Mouse (Mus musculus): ENCODE measurements at regions not wholly inside any gene's neighbourhood (a gene's known extent, or its start where the extent isn't known, plus 50 kb on each side); places are given as distances from the start of the nearest gene placed in this dataset.

DNA sequence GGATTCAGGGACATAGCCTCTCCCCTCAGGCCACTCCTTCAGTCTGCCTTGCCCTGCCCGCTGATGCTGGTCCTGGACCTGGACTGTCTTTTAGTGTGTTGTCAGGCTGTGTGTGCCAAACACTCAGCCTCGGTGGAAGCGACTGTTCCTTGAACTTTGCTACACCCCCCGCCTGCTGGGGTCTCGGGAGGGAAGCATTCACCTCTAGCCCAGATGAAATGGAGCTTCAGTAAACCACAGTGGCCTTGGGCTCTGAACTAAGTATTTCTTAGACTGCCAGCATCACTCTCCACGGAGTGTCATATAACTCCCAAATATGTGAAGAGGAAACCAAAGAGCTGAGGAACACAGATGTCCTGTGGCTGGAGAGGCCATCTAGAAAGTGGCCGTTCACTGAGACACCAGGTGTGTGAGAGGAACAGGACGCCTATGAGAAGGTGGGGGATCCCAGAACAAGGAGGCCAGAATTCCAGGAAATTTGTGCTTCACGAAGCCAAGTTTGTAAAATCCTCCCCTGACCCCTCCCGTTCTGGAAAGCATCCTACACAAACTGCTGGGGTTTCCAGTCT lies 170.2 kb downstream of the Zfp36l1 start:
- Histone ChIP-seq H3K4me3 (ENCODE audit: low read depth, low read length) (no peak overlapping the region), H3K9ac (ENCODE audit: low read length) (no peak overlapping the region), H3K36me3 (ENCODE audit: control insufficient read depth, insufficient read depth, low read length) (no peaks in the 10 kb centered on the region), H3K4me1 (ENCODE audit: control insufficient read depth, insufficient read depth, low read length) (peaks cover 26% of the 10 kb centered on the region), H3K4me2 (ENCODE audit: low read depth, severe bottlenecking) (no peak overlapping the region), H3K27ac (replicated peaks; ENCODE audit: low read depth, low read length) (peak overlapping the region; percentile 25; the same call in 1 of the 2 replicates), H3K9me3 (ENCODE audit: control insufficient read depth, low read length) (no peaks in the 10 kb centered on the region), H3K27me3 (ENCODE audit: control insufficient read depth, insufficient read depth, low read length) (no peaks in the 10 kb centered on the region)
- ATAC-seq (ENCODE audit: insufficient number of reproducible peaks, low FRiP score, low TSS enrichment, low read depth) (peak; percentile 24; the same call in 1 of the 2 replicates), DNase-seq (ENCODE audit: low spot score) (peak; percentile 52)
- 30% methylated on average over 10 of the region's 10 CpGs for WGBS

DNA sequence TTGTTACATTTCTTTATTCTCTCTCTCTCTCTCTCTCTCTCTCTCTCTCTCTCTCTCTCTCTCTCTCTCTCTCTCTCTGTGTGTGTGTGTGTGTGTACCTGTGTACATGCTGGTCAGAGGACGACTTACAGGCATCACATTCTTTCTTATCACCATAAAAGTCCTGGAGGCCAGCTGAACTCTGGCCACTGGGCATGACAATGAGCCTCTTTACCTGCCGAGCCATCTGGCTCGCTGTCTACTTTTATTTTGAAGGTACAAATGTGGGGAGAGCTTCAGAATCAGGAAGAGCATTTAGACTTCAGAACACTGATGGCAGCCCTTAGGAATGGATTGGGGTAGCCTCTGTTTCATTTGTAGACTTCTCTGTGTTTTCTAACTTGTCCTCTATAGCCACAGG lies 171.0 kb downstream of the Zfp36l1 start:
- H3K36me3 ChIP-seq (ENCODE audit: control insufficient read depth, insufficient read depth, low read length) = no peaks in the 10 kb centered on the region
- H3K27me3 ChIP-seq (ENCODE audit: control insufficient read depth, insufficient read depth, low read length) = no peaks in the 10 kb centered on the region
- no peak overlapping the region for H3K4me2 ChIP-seq (ENCODE audit: low read depth, severe bottlenecking)
- WGBS = 32% methylated on average over 3 of the region's 3 CpGs
- no peaks in the 10 kb centered on the region for H3K9me3 ChIP-seq (ENCODE audit: control insufficient read depth, low read length)
- H3K4me3 ChIP-seq (ENCODE audit: low read depth, low read length) = no peak overlapping the region
- peaks cover 29% of the 10 kb centered on the region for H3K4me1 ChIP-seq (ENCODE audit: control insufficient read depth, insufficient read depth, low read length)
- ATAC-seq (ENCODE audit: insufficient number of reproducible peaks, low FRiP score, low TSS enrichment, low read depth) (no peak), DNase-seq (ENCODE audit: low spot score) (no peak)
- no peak overlapping the region for H3K9ac ChIP-seq (ENCODE audit: low read length)
- H3K27ac ChIP-seq (replicated peaks; ENCODE audit: low read depth, low read length) = no peak overlapping the region; the same call in 1 of the 2 replicates

DNA sequence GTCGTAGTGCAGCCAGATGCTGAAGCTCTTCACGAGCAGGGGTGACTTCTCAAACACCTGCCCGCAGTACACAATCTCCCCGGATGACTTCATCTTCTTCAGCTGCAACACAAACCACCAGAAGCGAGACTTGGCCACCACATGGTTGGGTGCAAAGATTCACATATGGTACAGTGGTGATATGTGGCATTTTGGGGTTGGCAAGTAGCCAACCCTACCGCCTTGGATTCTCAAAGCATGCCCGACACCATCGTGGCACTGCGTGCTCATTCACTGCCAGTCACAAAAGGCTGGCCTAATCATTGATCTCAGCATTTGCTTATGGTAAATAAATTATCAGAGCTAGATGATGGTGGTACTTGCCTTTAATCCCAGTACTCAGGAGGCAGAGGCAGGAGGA lies 173.4 kb downstream of the Zfp36l1 start:
- ATAC-seq (ENCODE audit: insufficient number of reproducible peaks, low FRiP score, low TSS enrichment, low read depth) (no peak), DNase-seq (ENCODE audit: low spot score) (no peak)
- no peaks in the 10 kb centered on the region for H3K9me3 ChIP-seq (ENCODE audit: control insufficient read depth, low read length)
- H3K36me3 ChIP-seq (ENCODE audit: control insufficient read depth, insufficient read depth, low read length) = no peaks in the 10 kb centered on the region
- no peak overlapping the region for H3K9ac ChIP-seq (ENCODE audit: low read length)
- WGBS = 95% methylated on average over 9 of the region's 9 CpGs
- H3K4me3 ChIP-seq (ENCODE audit: low read depth, low read length) = no peak overlapping the region
- no peaks in the 10 kb centered on the region for H3K27me3 ChIP-seq (ENCODE audit: control insufficient read depth, insufficient read depth, low read length)
- no peak overlapping the region for H3K27ac ChIP-seq (replicated peaks; ENCODE audit: low read depth, low read length)
- H3K4me1 ChIP-seq (ENCODE audit: control insufficient read depth, insufficient read depth, low read length) = peaks cover 29% of the 10 kb centered on the region
- H3K4me2 ChIP-seq (ENCODE audit: low read depth, severe bottlenecking) = no peak overlapping the region

DNA sequence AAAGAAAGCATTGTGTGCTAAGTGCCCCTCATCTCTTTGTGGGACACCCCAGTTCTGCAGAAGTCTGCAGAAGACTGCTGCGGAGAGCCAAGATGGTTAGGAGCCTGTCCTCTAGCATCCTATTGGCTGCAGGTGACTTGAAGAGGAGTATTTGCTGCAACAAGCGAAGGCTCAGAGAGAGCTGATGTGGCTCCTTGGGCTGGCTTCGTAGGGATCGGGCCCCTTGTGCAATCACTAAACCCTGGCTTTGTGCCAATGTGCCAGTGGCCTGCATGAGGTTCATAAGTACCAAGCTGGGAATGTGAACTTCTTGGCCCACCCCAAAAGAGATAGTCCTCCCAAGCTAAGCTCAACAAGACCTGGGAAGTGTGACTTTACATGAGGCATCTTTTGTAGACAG lies 174.9 kb downstream of the Zfp36l1 start:
- H3K4me2 ChIP-seq (ENCODE audit: low read depth, severe bottlenecking) = no peak overlapping the region
- H3K4me3 ChIP-seq (ENCODE audit: low read depth, low read length) = no peak overlapping the region
- no peak overlapping the region for H3K27ac ChIP-seq (replicated peaks; ENCODE audit: low read depth, low read length)
- DNase-seq (ENCODE audit: low spot score) = no peak
- no peaks in the 10 kb centered on the region for H3K36me3 ChIP-seq (ENCODE audit: control insufficient read depth, insufficient read depth, low read length)
- no peak overlapping the region for H3K9ac ChIP-seq (ENCODE audit: low read length)
- H3K27me3 ChIP-seq (ENCODE audit: control insufficient read depth, insufficient read depth, low read length) = no peaks in the 10 kb centered on the region
- 94% methylated on average over 4 of the region's 4 CpGs for WGBS
- H3K4me1 ChIP-seq (ENCODE audit: control insufficient read depth, insufficient read depth, low read length) = peaks cover 25% of the 10 kb centered on the region
- ATAC-seq (ENCODE audit: insufficient number of reproducible peaks, low FRiP score, low TSS enrichment, low read depth) = no peak
- H3K9me3 ChIP-seq (ENCODE audit: control insufficient read depth, low read length) = no peaks in the 10 kb centered on the region

DNA sequence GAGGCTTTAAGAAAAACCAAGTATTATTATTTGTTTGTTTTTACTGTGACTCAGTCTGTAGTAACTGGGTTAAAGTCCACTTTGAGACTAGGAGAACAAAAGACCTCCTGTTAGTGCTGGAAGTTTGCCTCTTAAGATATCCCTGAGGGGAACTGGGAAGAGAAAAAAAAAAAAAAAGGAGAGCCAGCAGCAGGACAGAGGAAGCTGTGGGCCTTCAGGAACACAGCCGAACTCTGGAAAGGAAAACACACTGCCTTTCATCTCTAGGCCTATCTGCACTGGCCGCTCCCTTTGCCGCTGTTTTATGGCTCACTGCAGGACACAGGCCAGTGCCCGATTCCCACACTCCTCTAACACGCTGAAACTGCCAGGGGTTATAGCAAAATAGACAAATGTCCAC lies 176.1 kb downstream of the Zfp36l1 start:
- WGBS = 7% methylated on average over 5 of the region's 5 CpGs
- Histone ChIP-seq H3K9ac (ENCODE audit: low read length) (no peak overlapping the region), H3K9me3 (ENCODE audit: control insufficient read depth, low read length) (no peaks in the 10 kb centered on the region), H3K4me3 (ENCODE audit: low read depth, low read length) (no peak overlapping the region), H3K27ac (replicated peaks; ENCODE audit: low read depth, low read length) (peak overlapping the region; percentile 74; the same call in 1 of the 2 replicates), H3K27me3 (ENCODE audit: control insufficient read depth, insufficient read depth, low read length) (no peaks in the 10 kb centered on the region), H3K36me3 (ENCODE audit: control insufficient read depth, insufficient read depth, low read length) (no peaks in the 10 kb centered on the region), H3K4me1 (ENCODE audit: control insufficient read depth, insufficient read depth, low read length) (peaks cover 13% of the 10 kb centered on the region), H3K4me2 (ENCODE audit: low read depth, severe bottlenecking) (no peak overlapping the region)
- DNase-seq (ENCODE audit: low spot score) (no peak), ATAC-seq (ENCODE audit: insufficient number of reproducible peaks, low FRiP score, low TSS enrichment, low read depth) (no peak)

DNA sequence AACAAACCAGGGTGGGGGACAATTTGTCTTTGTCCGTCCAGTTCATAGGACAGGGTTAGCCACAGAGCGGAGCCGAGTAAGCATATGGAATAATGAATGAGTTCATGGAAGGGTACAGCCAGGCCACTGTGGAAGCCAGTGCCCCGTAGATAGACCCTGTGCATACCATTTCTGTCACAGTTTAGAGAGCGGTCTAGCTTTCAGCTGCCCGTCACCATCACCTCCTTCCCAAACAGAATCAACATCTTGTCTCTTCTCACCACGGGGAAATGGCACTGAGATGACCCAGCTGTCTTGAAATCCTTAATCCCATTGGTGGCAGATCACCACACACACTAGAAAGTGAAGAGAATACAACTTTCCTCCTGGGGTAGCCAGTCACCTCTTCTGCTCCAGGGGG lies 178.7 kb downstream of the Zfp36l1 start:
- no peaks in the 10 kb centered on the region for H3K27me3 ChIP-seq (ENCODE audit: control insufficient read depth, insufficient read depth, low read length)
- no peak for ATAC-seq (ENCODE audit: insufficient number of reproducible peaks, low FRiP score, low TSS enrichment, low read depth)
- H3K9me3 ChIP-seq (ENCODE audit: control insufficient read depth, low read length) = no peaks in the 10 kb centered on the region; the same call in 1 of the 2 replicates
- H3K4me2 ChIP-seq (ENCODE audit: low read depth, severe bottlenecking) = no peak overlapping the region
- no peak overlapping the region for H3K9ac ChIP-seq (ENCODE audit: low read length)
- WGBS = 79% methylated on average over 7 of the region's 7 CpGs
- H3K4me1 ChIP-seq (ENCODE audit: control insufficient read depth, insufficient read depth, low read length) = peaks cover 25% of the 10 kb centered on the region
- no peak for DNase-seq (ENCODE audit: low spot score)
- no peak overlapping the region for H3K27ac ChIP-seq (replicated peaks; ENCODE audit: low read depth, low read length)
- H3K36me3 ChIP-seq (ENCODE audit: control insufficient read depth, insufficient read depth, low read length) = no peaks in the 10 kb centered on the region
- H3K4me3 ChIP-seq (ENCODE audit: low read depth, low read length) = no peak overlapping the region

DNA sequence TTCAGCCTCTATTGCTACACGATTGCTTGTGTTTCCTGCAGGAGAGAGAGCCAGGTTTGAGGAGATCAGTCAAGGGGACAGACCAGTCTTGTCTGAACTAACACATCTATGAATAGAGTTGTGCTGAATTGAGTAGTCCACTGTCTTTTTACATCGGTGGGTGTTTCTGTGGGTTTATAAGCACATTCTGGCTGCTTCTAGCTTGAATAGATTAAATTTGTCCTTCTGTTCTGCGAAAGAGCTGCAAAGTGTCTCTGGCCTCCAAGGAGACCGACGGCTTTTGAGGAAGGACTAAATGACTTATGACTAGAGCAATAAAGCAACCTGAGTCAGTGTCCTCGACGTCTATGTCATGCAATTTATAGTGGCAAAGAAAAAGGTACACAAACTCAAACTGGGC lies 179.9 kb downstream of the Zfp36l1 start:
- Histone ChIP-seq H3K36me3 (ENCODE audit: control insufficient read depth, insufficient read depth, low read length) (no peaks in the 10 kb centered on the region), H3K27me3 (ENCODE audit: control insufficient read depth, insufficient read depth, low read length) (no peaks in the 10 kb centered on the region), H3K27ac (replicated peaks; ENCODE audit: low read depth, low read length) (no peak overlapping the region), H3K4me1 (ENCODE audit: control insufficient read depth, insufficient read depth, low read length) (peaks cover 36% of the 10 kb centered on the region), H3K9me3 (ENCODE audit: control insufficient read depth, low read length) (no peaks in the 10 kb centered on the region; the same call in 1 of the 2 replicates), H3K9ac (ENCODE audit: low read length) (no peak overlapping the region), H3K4me2 (ENCODE audit: low read depth, severe bottlenecking) (no peak overlapping the region), H3K4me3 (ENCODE audit: low read depth, low read length) (no peak overlapping the region)
- WGBS = 76% methylated on average over 7 of the region's 7 CpGs
- ATAC-seq (ENCODE audit: insufficient number of reproducible peaks, low FRiP score, low TSS enrichment, low read depth) (no peak), DNase-seq (ENCODE audit: low spot score) (no peak)

DNA sequence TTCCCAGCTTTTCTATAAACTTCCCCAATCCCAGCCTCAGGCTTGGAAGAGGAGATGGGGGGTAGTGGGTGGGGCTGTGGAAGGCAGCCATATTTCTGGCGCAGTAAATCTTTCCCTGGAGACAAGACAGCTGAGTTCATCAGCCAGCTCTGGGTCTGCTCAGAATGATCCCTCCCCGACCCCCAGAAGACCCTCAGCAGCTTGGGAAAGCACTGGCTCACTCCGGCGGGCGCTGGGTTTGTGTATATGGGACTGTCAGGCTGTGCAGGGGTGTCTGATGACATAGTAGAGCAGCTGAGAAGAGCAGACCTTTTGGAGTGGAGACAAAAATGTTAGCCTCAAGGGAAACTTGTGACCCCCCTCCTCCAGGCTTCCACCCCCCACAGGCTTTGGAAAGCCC lies 181.4 kb downstream of the Zfp36l1 start:
- no peak overlapping the region for H3K27ac ChIP-seq (replicated peaks; ENCODE audit: low read depth, low read length)
- DNase-seq (ENCODE audit: low spot score) = no peak

DNA sequence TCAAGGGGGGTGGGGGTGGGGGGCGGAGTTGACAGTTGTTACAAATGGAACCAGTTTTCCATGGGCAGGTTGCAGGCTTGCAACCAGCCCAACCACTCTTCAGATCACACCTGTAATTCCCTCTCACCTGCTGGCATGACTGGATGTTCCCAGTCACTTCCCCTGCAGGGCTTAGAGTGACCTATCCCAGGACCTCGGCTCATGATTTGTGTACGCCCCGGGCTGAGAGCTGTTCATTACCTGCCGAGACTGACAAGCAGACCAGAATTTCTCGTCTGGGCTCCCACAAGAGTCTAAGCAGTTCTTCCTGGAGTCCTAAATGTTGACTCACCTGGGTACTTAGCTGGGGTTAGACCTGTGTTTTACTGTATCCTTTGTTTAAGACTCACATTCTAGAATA lies 183.0 kb downstream of the Zfp36l1 start:
- Histone ChIP-seq H3K4me2 (ENCODE audit: low read depth, severe bottlenecking) (no peak overlapping the region), H3K36me3 (ENCODE audit: control insufficient read depth, insufficient read depth, low read length) (no peaks in the 10 kb centered on the region), H3K4me3 (ENCODE audit: low read depth, low read length) (no peak overlapping the region), H3K4me1 (ENCODE audit: control insufficient read depth, insufficient read depth, low read length) (peaks cover 48% of the 10 kb centered on the region), H3K9ac (ENCODE audit: low read length) (no peak overlapping the region), H3K27me3 (ENCODE audit: control insufficient read depth, insufficient read depth, low read length) (no peaks in the 10 kb centered on the region), H3K27ac (replicated peaks; ENCODE audit: low read depth, low read length) (peak overlapping the region; percentile 90), H3K9me3 (ENCODE audit: control insufficient read depth, low read length) (no peaks in the 10 kb centered on the region; the same call in 1 of the 2 replicates)
- no peak for ATAC-seq (ENCODE audit: insufficient number of reproducible peaks, low FRiP score, low TSS enrichment, low read depth)
- DNase-seq (ENCODE audit: low spot score) = peak; percentile 52
- WGBS = 37% methylated on average over 6 of the region's 6 CpGs

More for the DNA sequence above, 181.4 kb downstream of the Zfp36l1 start:
- no peaks in the 10 kb centered on the region for H3K36me3 ChIP-seq (ENCODE audit: control insufficient read depth, insufficient read depth, low read length)
- H3K27me3 ChIP-seq (ENCODE audit: control insufficient read depth, insufficient read depth, low read length) = no peaks in the 10 kb centered on the region
- H3K9me3 ChIP-seq (ENCODE audit: control insufficient read depth, low read length) = no peaks in the 10 kb centered on the region; the same call in 1 of the 2 replicates
- 40% methylated on average over 5 of the region's 5 CpGs for WGBS
- H3K4me1 ChIP-seq (ENCODE audit: control insufficient read depth, insufficient read depth, low read length) = peaks cover 36% of the 10 kb centered on the region
- H3K4me3 ChIP-seq (ENCODE audit: low read depth, low read length) = no peak overlapping the region
- no peak for ATAC-seq (ENCODE audit: insufficient number of reproducible peaks, low FRiP score, low TSS enrichment, low read depth)
- no peak overlapping the region for H3K4me2 ChIP-seq (ENCODE audit: low read depth, severe bottlenecking)
- no peak overlapping the region for H3K9ac ChIP-seq (ENCODE audit: low read length)
